Mouse (Mus musculus) embryonic facial prominence, embryonic 11.5 days (tissue): ENCODE measurements around the gene Slc7a1. TPM values are rescaled to one million over a fixed set of nuclear protein-coding genes. Genes with fewer than 3 reads are reported as not detected.

Experiments
- ATAC-seq: fragments of 200-750 bp; cut with Nextera tagmentation; replicated peaks from 2 replicates; pipeline ENCODE4 v1.8.0; 2017; ENCODE audit warnings: low read depth; ENCODE audit not compliant: insufficient number of reproducible peaks, low FRiP score, low TSS enrichment
- DNase-seq: peaks from one replicate; pipeline ENCODE4 v3.0.0-alpha.2; 2015; ENCODE audit warnings: low spot score
- H3K27ac ChIP-seq: fragments of 300-500 bp; sonication (generic); replicated peaks from 2 replicates; pipeline ENCODE4 v1.5.1; 2014; ENCODE audit warnings: mild to moderate bottlenecking, low read depth, low read length, control low read depth
- H3K27me3 ChIP-seq: fragments of 300-500 bp; sonication (generic); 2 replicates; pipeline ENCODE4 v1.6.1; 2014; ENCODE audit warnings: mild to moderate bottlenecking, low read length, moderate library complexity, mixed read lengths; ENCODE audit not compliant: control insufficient read depth, insufficient read depth
- H3K36me3 ChIP-seq: fragments of 300-500 bp; sonication (generic); replicated peaks from 2 replicates; pipeline ENCODE4 v1.6.1; 2014; ENCODE audit warnings: low read depth, mild to moderate bottlenecking, low read length, moderate library complexity, mixed read lengths; ENCODE audit not compliant: control insufficient read depth, insufficient read depth
- H3K4me1 ChIP-seq: fragments of 300-500 bp; sonication (generic); 2 replicates; pipeline ENCODE4 v1.6.1; 2014; ENCODE audit warnings: low read length, mixed read lengths; ENCODE audit not compliant: control insufficient read depth, insufficient read depth
- H3K4me2 ChIP-seq: fragments of 300-500 bp; sonication (generic); 2 replicates; pipeline ENCODE4 v1.6.1; 2014; ENCODE audit warnings: low read depth, mild to moderate bottlenecking, control low read depth, low read length, moderate library complexity
- H3K4me3 ChIP-seq: fragments of 300-500 bp; sonication (generic); 2 replicates; pipeline ENCODE4 v1.5.1; 2014; ENCODE audit warnings: low read depth, low read length, control low read depth
- H3K9ac ChIP-seq: fragments of 300-500 bp; sonication (generic); replicated peaks from 2 replicates; pipeline ENCODE4 v1.6.1; 2014; ENCODE audit warnings: mild to moderate bottlenecking, control low read depth, low read length
- H3K9me3 ChIP-seq: fragments of 300-500 bp; sonication (generic); replicated peaks from 2 replicates; pipeline ENCODE4 v1.6.1; 2016; ENCODE audit warnings: mild to moderate bottlenecking, low read length, inconsistent platforms, mixed read lengths; ENCODE audit not compliant: control insufficient read depth
- WGBS: fragments of 180-500 bp; shearing (Covaris S2); extraction: QIAGEN DNeasy Blood & Tissue Kit; methylation state at CpG from one replicate; pipeline ENCODE4 v1.1.7; 2014; 5-methylcytosine and 5-hydroxymethylcytosine counted together
- polyA plus RNA-seq: library from polyadenylated mRNA; unstranded; fragments of >200 nt; fragmentation: Nextera tagmentation; extraction: Ambion mirVana; gene quantifications from 2 replicates; pipeline ENCODE4 v1.2.1, GENCODE M21; 2014

The Slc7a1 gene
- polyA plus RNA-seq, 1 experiment from 2014 or later: 10.9 TPM

DNA sequence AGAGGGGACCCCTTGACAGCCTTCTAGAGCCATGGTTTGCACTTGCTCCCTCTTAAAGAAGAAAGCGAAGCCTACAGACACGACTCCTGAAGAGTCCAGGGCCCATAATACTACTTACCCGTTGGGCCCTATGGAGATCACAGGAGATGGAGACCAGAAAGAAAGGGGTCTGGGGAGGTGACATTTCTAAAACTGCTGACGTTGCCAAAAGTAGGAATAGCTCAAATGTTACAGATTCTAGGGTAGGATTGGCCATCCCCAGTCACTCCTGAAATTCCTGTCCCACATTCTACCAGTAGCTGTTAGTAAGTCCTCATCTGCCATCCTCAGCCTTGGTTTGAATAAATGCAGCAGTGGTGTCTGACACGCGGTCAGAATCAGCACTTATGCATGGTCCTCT is 117.6 kb downstream of the Slc7a1 start:
- Histone ChIP-seq H3K27ac (no peak overlapping the region), H3K4me1 (no peaks in the 10 kb centered on the region), H3K9ac (no peak overlapping the region), H3K9me3 (no peaks in the 10 kb centered on the region), H3K4me2 (no peak overlapping the region), H3K27me3 (no peaks in the 10 kb centered on the region), H3K4me3 (no peak overlapping the region), H3K36me3 (no peaks in the 10 kb centered on the region)
- 83% methylated on average over 6 of the region's 6 CpGs for WGBS
- DNase-seq (no peak), ATAC-seq (no peak)

DNA sequence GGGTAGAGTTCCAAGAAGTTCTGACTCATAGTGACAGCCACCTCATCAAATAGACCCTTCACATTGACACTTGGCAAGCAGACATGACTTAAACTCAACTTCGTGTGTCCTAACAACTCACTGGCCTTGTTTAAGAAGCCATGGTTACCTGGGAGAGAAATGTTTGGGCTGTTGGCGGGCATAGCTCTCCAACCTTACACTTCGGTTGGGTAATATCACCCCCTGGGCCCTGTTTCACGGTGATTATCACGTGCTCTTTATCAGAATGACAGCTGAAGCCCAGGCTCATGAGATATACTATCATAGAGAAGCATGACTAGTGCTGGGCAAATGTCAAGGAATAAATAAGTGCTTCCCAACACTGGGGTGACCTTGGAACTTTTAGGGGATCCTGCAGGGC is 119.4 kb downstream of the Slc7a1 start:
- ATAC-seq: no peak
- Histone ChIP-seq H3K27me3 (no peaks in the 10 kb centered on the region), H3K9me3 (no peaks in the 10 kb centered on the region), H3K36me3 (no peaks in the 10 kb centered on the region), H3K27ac (no peak overlapping the region), H3K9ac (no peak overlapping the region), H3K4me3 (no peak overlapping the region), H3K4me1 (no peaks in the 10 kb centered on the region), H3K4me2 (no peak overlapping the region)
- no peak for DNase-seq
- WGBS: 87% methylated on average over 5 of the region's 5 CpGs

DNA sequence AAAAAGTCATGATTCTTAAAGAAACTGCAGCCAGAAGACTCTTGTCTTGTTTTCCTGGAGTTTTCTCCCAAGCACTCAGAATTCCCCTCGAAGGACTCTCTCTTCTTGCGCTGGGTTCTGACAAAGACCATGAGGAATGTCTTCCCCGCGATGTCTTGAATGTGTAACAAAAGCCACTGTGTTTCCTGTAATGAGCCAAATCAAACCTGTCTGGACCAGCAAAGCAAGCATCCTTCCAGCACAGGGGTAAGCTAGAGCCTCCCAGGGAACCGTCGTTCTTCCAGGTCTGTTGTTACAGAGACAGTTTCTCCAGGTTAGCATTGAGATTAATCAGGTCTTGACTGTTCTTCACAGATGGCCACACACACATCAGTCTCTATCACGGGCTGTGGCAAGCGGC is 121.5 kb downstream of the Slc7a1 start:
- no peak for ATAC-seq
- H3K4me2 ChIP-seq: no peak overlapping the region
- no peak for DNase-seq
- 76% methylated on average over 8 of the region's 8 CpGs for WGBS
- no peak overlapping the region for H3K27ac ChIP-seq
- no peaks in the 10 kb centered on the region for H3K36me3 ChIP-seq
- no peak overlapping the region for H3K9ac ChIP-seq
- H3K9me3 ChIP-seq: no peaks in the 10 kb centered on the region
- H3K4me3 ChIP-seq: no peak overlapping the region
- no peaks in the 10 kb centered on the region for H3K27me3 ChIP-seq
- no peaks in the 10 kb centered on the region for H3K4me1 ChIP-seq

Other genes starting within 250 kb of the Slc7a1 start
- gene Ubl3, start 152.9 kb upstream of the Slc7a1 start, polyA plus RNA-seq: 65.3 and 69.8 TPM in 2 replicates